Mouse (Mus musculus) cerebellum, postnatal 36 days (tissue): Measurements from ENCODE around the gene Adora2a.
"Not testable (repeated sequence)": the region's sequence is repeated elsewhere in the genome, so short reads cannot be mapped to it uniquely, and the experiment has no call there.

ENCODE experiments used
- DNase-seq, 2 experiments: peaks; one replicate each; pipeline ENCODE4 v3.0.0; 2021 to 2022; ENCODE audit warnings: mixed read lengths in 2 of 2

Gene Adora2a

DNA sequence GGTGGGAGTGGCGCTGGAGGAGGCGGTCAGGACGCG lies at the start of gene Adora2a:
Gene Adora2a, plus strand, starts transcription at position 6 of the 36 bp plus-strand sequence.
- DNase-seq = no peak

DNA sequence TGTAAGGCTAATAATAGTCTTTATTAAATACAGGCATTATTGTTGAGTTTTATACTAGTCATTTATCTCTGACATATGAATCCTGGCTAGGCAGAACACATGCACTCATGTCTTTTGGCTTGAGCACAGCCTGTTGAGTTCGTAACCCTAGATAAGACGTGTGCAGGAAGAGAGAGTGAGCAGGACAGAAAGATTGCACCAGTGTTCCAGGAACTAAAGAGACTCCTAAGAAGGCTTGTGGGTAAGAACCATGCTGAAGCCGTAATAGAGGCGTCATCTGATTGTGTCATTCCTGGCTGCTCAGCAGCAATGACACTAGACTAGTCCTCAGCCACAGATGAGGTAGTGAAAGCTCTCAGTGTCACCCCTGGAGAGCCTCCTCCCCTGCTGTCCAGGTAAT lies 43.7 kb upstream of the Adora2a start:
- no peak for DNase-seq

DNA sequence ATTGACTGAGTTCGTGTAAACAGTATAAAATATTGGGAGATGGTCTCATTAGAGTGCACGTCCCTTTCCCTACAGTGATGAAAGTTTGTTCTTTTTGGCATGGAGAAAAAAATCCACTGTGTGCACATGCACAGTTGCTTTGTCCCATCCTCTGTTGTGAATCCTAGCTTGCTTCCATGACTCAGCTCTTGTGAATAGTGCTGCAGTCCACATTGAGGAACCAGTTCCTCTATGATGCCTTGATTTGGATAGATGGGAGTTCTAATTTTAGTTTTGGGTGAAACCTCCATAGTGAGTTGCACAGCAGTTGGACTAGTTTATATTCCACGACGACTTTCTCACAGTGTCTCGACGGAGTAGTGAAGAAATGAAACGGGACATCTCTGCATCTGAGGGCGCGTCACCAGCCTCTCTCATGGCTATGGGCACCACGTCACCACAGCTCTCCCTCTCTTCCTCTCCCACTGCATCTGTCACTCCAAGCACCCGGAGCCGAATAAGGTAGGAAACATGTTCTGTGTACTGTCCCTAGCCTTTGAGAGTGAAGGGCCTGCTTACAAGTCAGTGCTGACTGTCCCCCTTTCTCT lies 40.2 kb upstream of the Adora2a start:
- no peak for DNase-seq

DNA sequence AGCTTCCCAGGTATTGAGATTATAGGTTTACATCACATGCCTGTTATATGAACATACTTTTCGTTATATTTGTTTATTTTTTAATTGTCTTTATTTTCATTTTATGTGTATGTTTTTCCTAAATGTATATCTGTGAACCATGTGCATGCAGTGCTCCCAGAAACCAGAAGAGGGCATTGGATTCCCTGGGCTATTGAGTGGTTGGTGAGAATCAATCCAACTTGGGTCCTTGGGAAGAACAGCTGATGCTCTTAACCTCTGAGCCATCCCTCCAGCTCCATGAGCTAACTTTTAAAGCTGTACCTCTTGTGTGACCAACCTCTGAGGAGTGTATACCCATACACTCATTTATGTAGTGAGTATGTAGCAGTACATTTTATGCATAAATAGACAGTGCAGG lies 39.2 kb upstream of the Adora2a start:
- peak in 1 of 2 experiments; percentile 34 for DNase-seq

DNA sequence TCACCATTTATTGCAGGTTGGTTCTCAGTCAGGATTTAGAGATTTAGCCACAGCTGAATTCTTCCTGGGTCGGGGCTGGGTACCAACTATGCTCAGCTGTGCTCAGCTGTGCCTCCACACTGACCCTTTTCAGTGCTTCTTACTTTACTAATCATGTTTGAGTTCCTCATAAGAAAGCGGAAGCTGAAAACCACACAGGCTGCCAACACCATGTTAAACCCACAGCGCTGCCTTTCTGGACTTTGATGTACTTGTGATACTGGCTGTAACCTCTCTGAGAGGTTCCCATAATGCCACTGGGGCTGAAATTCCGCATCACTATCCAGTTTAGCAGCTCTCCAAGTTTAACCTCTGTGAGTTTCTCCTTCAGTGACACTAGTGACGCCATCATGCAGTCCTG lies 34.0 kb upstream of the Adora2a start:
- DNase-seq = no peak

DNA sequence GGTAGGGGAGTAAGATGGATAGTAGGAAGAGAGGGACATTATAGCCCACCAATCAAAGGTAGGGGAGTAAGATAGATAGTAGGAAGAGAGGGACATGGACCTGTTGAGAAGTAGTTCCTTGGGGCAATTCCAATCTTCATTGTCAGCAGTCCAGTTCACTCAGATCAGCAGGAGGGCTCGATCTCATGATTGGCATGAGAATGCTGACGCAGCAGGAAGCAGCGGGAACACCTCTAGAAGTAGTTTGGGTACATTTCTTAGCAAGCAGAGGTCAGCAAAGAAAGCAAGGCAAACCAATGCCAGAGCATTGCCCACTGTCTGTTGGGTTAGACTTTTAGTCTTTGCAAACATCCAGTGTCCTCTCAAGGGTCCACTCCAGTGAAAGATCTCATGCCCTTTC lies 32.9 kb upstream of the Adora2a start:
- DNase-seq = no peak

DNA sequence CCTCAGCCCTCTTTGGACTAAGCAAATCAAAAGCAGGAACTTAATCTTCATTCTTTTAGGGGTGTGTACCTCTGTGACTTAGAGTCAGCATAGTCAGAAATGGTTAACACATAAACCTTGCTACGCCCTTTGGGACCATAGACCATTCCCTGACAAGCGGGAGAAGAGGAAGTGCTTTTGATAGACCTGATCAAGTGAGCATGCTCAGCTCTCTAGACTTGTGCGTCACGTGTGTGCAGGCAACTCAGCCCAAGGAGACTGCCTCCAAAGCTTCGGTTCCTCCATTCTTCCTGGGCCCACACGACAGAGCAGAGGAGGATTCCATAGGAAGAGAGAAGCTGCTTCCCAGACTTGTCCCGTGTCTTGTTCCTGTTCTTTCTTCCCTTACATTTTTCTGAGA lies 28.1 kb upstream of the Adora2a start:
- DNase-seq = no peak

DNA sequence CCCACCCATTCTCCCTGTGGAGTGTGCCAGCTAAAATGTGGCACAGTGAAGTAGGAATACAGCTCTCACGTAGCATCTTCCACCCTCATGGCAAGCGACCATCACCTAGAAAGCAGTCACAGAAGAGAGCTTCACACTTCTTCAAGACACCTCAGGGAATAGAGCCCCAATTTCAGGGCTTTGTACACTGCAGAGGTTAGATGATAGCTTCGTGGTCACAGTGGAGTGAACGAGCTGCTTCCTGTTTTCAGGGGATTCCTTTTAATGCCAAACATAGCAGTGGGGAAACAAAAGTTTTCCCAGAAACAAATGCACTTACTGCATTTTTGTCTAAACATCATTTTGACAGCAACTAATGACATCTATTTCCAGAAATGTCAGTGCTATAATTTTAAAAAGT lies 27.3 kb upstream of the Adora2a start:
- DNase-seq = no peak

DNA sequence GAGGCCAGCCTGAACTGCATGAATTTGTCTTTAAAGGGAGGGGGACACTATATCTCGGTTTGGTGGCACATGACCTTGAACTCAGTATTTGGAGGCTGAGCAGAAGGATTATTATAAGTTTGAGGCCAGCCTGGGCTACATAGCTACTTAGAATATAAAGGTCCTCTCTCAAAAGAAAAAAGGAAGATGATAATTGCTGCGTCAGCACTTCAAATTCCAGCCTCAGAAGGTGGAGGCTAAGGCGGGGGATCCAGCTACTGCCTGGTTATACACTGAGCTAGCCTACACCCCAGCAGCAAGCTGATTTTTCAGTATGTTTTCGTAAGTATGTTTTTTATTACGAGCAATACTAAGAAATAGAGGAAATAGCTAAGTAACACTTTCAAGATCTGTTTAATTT lies 26.0 kb upstream of the Adora2a start:
- DNase-seq = no peak

DNA sequence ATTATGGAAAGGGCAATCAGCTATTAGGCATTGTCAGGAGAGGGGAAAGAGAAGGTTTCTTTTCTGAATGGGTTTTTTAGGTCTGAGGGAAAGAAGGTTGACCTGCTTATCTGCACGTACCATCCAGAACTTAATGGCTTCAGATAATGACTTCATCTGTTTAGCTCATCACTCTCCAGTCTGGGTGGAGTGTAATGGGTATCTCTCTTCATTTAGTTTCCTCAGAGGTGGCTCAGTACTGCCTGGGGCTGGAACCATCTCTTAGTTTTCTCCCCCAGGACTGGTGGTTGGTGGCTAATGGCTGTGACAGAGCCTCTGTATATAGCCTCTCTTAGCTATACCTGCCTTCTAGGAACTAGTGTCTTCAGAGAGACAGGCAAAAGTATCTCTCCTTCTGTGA lies 25.3 kb upstream of the Adora2a start:
- no peak for DNase-seq

DNA sequence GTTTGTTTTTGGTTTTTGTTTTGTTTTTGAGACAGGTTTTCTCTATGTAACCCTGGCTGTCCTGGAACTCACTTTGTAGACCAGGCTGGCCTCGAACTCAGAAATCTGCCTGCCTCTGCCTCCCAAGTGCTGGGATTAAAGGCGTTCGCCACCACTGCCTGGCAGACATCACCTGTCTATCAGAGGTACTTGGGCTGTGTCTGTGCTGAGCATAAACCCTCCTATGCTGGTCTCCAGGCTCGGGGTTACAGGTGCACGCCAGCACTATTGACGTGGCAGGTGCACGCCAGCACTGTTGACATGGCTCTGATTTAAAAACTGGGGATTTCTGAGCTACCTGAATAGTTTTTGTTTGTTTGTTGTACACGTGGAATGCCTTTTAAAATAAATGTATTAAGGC lies 24.5 kb upstream of the Adora2a start:
- DNase-seq = not testable (repeated sequence)

DNA sequence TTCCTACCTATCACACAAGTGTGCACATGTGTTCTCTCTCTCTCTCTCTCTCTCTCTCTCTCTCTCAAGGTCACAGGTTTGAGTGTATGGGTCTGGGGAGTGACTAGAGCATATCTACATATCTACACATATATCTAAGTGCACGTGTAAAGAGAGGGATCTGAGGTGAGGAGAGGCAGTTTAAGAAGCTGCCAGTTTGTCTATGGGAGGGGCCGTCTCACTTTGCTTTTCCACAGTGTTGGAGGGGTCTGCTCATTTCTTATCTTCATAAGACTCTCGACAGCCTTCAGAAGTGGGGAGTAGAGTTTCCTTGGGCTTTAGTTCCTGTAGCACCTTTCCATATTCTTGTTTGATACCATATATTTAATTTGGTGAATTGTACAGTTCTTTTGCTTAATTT lies 23.4 kb upstream of the Adora2a start:
- DNase-seq = no peak

DNA sequence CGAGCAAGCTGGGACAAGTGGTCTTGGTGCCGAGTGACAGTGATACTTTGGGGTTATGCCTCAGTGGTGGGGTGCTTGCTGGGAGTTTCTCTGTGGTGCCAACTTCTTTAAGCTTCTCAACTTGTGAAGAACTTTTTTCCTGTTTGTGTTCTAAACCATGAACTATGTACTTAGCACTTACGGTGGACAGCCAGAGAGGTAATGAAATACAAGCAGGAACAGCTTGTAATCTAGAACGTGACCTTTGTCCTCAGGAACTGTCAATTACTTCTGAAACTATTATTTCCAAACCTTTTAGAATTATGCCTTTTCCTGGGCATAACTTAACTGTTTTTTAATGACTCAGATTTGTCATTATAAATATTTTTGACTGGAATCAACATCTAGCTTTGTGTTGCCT lies 22.3 kb upstream of the Adora2a start:
- no peak for DNase-seq

DNA sequence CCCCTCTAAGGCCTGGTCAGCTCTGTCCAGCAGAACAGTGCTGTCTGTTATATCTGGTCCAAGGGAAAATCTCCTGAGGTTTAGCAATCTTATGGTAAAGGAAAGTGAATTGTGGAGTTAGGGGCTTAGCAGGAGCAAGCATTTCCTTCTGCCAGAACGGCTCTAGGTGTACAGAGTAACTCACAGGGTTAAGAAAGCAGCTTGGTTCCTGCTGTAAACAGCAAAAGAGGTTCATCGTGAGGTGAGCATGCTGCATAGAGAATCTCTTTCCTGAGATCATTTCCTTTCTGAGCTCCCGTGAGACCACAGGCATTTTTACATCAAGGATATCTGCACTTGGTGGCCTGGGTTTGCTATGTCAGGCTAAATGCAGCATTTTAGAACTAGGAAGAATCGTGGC lies 21.8 kb upstream of the Adora2a start:
- DNase-seq = no peak

DNA sequence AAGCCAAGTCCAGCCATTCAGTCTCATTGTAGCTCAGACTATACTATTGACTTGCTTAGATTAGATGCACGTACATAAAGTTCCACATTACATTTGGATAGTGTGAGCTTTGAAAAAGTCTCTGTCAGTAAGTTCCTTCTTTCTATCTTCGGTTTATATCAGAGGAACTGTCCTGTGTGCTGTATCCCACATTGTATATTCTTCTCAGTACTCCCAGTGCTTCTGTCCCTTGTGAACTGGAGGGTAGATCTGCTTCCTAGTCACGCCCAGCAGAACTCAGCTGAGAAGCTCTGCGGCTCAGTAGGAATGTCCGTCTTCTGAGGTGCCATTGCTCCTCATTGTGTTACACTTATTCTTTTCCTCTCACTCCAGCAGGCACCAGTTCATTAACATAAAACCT lies 18.1 kb upstream of the Adora2a start:
- no peak for DNase-seq

DNA sequence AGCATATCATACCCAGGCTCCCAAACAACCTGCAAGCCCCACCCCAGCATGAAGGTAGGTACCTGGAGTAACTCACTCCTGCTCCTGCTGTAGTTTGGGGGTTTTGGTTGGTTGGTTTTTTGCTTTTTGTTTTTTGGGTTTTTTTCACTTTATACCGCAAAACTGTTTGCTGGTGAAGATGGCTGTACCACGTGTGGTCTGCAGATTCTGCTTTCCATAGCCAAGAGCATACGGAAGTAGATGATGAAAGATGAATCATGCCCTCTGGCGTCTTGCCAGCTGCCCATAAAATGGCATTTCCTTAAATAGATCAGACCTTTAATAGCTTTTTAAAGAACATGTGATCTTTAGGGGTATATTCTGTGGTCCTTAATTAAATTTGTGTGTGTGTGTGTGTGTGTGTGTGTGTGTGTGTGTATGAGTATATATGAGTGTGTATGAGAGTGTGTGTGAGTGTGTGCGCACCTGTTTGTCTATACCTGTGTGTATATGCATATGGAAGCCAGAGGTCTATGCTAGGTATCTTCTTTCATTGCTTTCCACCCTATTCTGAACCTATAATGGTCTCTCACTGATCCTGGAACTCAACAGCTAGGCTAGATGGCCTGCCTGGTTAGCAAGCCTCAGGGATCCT lies 16.8 kb upstream of the Adora2a start:
- peak; percentile 70 to 71 for DNase-seq

DNA sequence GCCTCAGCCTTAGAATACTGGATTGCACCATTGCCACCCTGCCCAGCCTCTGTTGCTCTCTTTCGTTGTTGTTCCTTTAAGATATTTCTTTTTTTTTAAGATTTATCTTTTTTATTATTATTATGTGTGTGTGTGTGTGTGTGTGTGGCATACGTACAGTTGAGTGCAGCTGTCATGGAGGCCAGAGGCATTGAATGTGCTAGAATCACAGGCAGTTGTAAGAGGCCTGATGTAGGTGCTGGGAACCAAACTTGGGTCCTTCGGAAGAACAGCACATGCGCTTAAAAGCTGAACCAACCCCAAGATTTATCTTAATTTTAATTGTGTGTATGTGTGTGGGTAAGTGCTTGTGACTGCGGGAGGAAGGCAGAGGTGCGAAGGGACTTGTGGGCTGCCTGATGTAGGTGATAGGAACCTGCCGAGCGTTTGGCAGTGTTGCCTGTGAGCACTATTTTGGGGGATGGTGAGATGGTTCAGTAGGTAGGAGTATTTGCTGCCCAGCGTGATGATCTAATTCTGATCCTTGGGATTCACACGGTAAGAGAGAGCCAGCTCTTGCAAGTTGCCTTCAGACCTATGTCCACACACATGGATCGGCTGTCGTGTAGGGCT lies 15.4 kb upstream of the Adora2a start:
- no peak for DNase-seq

DNA sequence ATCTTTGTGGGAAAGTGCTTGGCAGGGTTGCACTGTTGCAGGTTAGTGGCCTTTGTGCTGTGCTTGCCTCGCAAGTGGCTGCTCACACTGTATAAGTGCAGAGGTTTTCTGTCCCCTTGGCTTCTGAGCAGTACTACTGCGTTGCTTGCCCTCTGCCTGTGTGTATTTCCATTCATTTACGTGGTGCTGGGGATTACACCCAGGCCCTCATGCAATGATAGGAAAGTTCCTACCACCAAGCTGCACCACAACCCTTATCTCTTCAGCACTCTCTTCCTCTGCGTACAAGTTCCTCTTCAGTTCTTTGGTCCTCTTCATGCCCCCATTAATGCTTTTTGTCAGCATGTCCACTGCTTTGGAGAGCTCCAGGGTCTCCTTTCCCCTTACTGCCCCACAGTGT lies 14.7 kb upstream of the Adora2a start:
- no peak for DNase-seq

DNA sequence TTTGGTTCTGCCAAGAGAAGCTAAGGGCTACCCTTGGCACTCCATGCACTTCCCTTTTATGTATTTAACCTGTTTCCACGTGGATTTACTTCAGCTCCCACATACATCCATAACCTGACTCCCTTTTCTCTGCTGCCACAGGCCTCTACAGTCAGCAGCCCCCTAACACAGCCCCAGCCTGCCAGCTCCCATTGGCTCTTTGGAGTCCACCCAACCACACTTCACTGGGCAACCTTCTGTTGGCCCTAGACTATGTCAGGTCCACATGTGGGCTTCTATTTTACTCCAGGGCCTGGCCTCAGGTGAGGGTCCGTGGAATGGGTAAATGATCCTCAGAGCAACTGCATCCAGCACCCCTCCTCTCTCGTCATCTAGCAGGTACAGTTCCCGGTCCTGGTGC lies 14.1 kb upstream of the Adora2a start:
- no peak for DNase-seq

DNA sequence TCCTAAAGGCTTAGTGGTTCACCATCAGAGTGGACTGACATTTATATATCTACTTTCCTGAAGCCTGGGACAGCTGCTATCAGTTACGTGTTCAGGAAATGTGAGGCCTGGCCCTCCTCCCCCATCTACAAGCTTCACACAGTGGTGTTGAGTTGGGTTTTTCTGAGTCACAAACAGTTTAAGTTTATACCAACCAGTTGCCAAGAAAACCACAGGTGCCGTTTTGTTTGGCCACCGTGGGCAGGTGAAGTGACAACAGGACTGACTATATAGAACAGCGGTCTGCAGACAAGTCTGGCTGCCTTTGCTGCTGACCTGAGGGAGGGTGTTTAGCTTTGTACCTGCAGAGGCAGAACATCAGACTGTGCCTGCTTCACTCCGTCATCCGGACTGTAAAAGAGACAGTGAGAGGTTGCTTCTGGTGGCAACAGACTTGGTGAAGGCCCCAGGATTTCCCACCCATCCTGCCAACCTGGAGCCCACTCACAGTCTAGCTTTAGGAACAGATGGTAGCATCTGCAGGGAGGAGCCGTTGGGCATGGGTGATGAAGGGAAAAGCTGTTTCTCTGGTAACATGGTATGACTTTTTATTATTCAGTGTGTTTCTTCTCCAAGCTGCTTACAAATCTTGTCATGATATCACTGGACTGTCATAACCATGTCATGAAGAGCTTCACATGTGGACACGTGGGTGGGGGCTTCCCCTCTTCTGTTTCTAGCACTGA lies 13.2 kb upstream of the Adora2a start:
- DNase-seq = peak; percentile 35 to 45

DNA sequence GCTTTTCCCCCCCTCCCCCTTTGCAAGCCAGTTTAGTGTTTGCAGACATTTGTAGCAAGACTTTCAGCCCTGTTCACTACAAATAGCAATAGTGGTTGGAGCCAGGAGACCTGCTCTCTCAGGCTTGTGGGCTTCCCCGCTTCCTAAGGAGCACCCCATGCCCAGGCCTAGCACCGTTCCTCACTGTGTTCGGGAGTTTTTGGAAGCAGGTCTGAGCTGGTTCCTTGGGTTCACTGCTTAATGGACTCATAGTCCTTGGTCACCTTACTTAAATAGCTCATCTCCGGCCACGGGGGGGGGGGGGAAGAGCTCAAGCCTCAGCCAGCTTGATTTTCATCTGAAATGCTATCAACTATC lies 12.7 kb upstream of the Adora2a start:
- DNase-seq = no peak

DNA sequence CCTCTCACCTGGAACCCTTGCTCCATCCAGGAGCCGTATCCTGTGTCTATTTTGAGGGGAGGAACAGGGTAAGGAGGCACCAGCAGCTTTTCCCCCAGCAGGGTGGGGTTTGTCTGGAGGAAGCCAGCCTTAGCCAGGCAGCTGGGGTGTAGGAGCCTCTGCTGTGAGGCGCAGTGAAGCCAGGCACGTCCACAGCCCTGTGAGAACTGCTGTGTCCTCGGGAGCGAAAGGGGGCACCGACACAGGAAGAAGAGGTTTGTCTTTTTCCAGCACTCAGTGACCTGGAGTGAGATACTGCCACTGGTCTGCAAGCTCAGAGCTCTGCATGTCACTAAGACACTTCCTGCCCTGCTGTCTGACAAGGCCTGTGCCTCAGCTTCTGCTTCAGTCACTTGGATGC lies 12.3 kb upstream of the Adora2a start:
- DNase-seq = peak in 1 of 2 experiments; percentile 35

DNA sequence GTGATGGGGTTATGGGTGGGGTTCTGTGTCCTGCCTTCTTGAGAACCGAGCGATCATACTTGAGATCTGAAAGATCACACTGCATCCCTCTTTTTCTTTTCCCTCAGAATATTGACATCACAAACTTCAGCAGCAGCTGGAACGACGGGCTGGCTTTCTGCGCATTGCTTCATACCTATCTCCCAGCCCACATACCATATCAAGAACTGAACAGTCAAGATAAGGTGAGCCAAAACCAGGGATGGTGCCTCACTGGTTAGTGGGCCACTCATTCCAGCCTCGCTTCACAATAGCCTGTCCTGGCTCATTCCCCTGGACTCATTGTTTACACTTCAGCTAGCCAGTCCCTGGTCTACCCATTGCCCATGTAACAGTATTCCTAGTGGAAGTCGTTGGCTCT lies 9.5 kb upstream of the Adora2a start:
- DNase-seq = no peak

DNA sequence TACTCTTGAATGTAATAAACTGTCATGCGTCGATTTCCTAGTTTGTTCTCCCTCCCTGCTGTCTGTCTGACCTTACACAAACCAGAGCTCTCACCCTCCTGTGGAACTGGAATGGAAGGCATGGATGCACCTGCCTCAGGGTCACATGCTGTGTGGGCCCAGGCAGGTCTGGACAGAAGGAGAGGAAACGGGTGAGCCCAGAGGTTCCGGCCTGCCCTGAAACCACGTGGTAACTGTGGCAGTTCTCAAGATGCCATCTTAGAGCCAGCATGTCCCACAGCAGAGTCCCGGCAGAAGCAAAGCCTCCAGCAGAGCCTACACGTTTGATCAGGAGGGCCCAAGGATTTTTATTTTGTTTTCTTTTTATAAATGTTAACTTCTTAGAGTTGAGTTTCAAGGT lies 4.3 kb upstream of the Adora2a start:
- DNase-seq = no peak
